Mouse (Mus musculus) CD4-positive, CD25-positive, alpha-beta regulatory T cell, adult 4 months (primary cell): ENCODE data around the gene Upk3b. TPM values are rescaled to one million over a fixed set of nuclear protein-coding genes. Genes with fewer than 3 reads are reported as not detected.

Source experiments
- ATAC-seq: one replicate; pipeline ENCODE4 v1.8.0; 2017
- polyA plus RNA-seq, 2 experiments: library from polyadenylated mRNA; unstranded; fragments of 100-300 nt; shearing (Covaris generic); gene quantifications; one replicate each; pipeline ENCODE4 v1.2.1; 2017

Gene Upk3b
- polyA plus RNA-seq, 2 experiments from 2014 or later: not detected

- ATAC-seq: no peak
Measured at GRCm38 (mm10) chr5:136076284-136076683, 38.0 kb downstream of the Upk3b start.

GRCm38 (mm10) chr5:136077001-136077550, 38.8 kb downstream of the Upk3b start:
- no peak for ATAC-seq

DNA sequence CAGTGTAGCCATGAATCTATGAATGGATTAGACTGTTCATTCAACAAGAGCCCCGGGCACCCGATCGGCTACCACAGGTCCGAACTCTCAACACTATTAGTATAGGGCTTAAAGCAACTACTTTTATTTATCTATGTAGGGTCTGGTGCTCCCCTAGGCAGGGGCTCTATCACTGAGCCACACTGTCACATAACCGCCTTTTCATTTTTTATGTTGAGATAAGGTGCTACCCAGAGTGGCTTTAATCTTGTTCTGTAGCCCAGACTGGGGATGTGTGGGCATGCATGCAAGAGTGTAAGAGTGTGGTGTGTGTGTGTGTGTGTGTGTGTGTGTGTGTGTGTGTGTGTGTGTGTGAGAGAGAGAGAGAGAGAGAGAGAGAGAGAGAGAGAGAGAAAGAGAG, 39.8 kb downstream of the Upk3b start:
- no peak for ATAC-seq

DNA sequence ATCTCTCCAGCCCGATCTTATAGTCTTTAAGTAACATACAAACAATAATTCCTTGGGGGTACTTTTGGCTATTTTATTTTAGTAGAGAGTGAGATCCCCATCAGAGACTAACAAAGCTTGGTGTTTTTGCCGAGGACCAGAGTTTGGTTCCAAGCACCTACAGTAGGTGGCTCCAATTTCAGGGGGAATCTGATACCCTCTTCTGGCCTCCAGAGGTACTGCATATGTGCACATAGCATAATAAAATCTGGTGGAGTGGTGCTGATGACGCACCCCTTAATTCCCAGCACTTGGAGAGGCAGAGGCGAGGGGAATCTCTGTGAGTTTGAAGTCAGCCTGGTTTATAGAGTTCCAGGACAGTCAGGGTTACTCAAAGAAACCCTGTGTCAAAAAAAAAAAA, 44.0 kb downstream of the Upk3b start:
- no peak for ATAC-seq

GRCm38 (mm10) chr5:136083669-136084107, 45.4 kb downstream of the Upk3b start, which contains the start of gene Rasa4:
Gene Rasa4 (plus strand): TSS chr5:136083916.
- peak; percentile 100 for ATAC-seq

DNA sequence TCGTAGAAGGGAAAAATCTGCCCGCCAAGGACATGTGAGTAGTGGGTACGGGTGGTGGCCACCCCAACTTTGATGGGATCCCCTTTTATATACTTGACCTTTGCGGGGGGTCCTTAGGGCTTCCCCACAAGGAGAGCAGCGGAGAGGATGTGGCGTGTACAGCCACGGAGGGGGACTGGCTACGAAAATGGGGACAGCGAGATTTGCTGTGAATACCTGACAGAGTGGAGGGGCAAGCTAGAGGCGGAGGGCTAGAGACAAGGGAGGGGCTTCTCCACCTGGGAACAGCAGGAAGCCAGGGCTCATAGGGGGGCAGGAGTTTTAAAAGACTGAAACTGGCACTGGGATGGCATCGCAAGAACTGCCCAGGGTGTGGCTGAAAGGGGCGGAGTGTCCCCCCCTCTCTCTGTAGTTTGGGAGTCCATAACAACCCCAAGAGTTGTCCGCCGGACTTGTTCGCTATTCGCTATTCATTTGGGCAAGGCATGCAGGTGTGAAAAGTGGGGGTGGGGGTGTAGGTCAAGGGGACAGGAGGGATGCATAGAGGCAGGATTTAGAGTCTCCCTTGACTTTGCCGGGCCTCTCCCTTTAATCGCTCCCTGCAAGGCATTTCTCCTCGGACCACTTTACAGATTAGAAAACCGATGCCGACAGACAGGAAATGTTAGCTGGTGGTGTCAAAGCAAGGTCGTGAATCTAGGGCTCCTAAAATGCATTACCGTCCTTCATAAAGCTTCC, 46.0 kb downstream of the Upk3b start:
- peak; percentile 46 for ATAC-seq

GRCm38 (mm10) chr5:136084891-136085651, 46.8 kb downstream of the Upk3b start:
- ATAC-seq: no peak

- ATAC-seq: no peak
Measured at GRCm38 (mm10) chr5:136086290-136086689, 48.0 kb downstream of the Upk3b start.

DNA sequence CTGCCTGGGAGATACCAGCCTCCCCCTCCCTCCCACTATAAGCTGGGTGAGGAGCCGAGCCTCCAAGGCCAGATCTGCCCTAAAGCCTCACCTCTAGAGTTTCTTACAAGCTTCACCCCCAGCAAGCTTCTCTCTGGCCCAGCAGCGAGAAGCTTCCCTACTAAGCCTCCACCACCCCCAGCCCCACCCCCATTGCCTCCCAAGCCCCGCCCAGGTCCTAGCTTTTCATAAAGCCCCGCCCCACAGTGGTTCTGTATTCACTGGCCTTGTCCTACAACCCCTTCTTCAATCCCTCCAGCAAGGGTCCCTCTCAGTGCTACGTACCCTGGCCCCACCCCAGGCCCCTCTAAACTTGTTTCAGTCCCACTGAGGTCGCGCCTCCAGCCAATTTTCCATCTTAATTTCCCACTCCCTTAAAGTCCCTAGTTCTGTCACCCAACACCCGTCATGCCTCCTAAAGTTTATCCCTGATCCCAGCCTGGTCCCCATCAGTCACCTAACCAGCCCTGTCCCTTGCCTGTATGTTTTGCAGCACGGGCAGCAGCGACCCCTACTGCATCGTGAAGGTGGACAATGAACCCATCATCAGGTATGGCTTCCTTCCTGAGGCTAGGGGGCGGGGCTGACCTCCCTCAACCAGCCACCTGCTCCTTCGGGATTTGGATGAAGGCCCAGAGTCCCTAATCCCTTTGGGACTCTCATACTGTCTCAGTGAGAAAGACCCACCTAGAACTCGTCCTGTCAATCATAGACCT, 50.7 kb downstream of the Upk3b start:
- ATAC-seq: no peak

DNA sequence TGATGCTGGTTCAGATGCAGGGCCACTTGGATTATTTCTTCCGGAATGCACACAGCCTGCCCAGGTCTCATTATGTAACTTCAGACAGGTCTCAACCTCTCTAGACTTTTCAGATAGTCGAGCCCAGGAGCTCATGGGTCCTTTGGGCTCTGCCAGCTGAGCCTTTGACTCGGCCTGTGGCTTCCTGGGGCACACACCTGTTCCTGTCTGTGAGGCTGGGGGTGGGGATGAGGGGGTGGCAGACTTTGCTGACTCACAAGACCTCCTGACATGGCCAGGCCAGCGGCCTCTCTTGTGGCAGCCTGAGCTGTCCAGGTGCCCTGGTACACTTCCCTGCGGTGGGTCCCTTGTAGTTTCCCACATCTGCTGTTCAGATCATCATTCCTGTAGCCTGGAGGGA, 53.6 kb downstream of the Upk3b start:
- ATAC-seq: no peak

GRCm38 (mm10) chr5:136094249-136095010, 56.1 kb downstream of the Upk3b start:
- ATAC-seq: no peak

GRCm38 (mm10) chr5:136095089-136095488, 56.8 kb downstream of the Upk3b start:
- no peak for ATAC-seq

Other genes starting within 250 kb of the Upk3b start
- not detected for gene Srrm3, start 231.6 kb upstream of the Upk3b start, polyA plus RNA-seq
- 1 to 10 TPM in 1 of 2 experiments, not detected in 1; 1.3 TPM for gene Hspb1, start 150.6 kb upstream of the Upk3b start, polyA plus RNA-seq
- 10 to 100 TPM; 29.6 to 47.8 TPM for gene Ywhag, start 103.9 kb upstream of the Upk3b start, polyA plus RNA-seq
- 1 to 10 TPM; 1.3 to 2.3 TPM for gene Ssc4d, start 64.0 kb upstream of the Upk3b start, polyA plus RNA-seq
- gene Zp3, start 58.4 kb upstream of the Upk3b start, polyA plus RNA-seq: not detected
- 10 to 100 TPM in 1 of 2 experiments, 1 to 10 TPM in 1; 7.9 to 14.1 TPM for gene Dtx2, start 43.7 kb upstream of the Upk3b start, polyA plus RNA-seq
- not detected for gene Upk3bl, start 16.0 kb downstream of the Upk3b start, polyA plus RNA-seq
- gene Rasa4, start 45.4 kb downstream of the Upk3b start, polyA plus RNA-seq: 1 to 10 TPM; 1.7 to 2.8 TPM
- 100 to 1,000 TPM; 119 to 120 TPM for gene Polr2j, start 78.1 kb downstream of the Upk3b start, polyA plus RNA-seq
- gene Lrwd1, start 97.6 kb downstream of the Upk3b start, polyA plus RNA-seq: 10 to 100 TPM; 26.1 to 58.9 TPM
- gene Alkbh4, start 97.7 kb downstream of the Upk3b start, polyA plus RNA-seq: 10 to 100 TPM; 54.7 to 96.4 TPM
- gene Orai2, start 132.2 kb downstream of the Upk3b start, polyA plus RNA-seq: 10 to 100 TPM; 42.9 to 80.7 TPM
- 10 to 100 TPM; 31.0 to 49.0 TPM for gene Prkrip1, start 160.5 kb downstream of the Upk3b start, polyA plus RNA-seq
- gene Sh2b2, start 208.1 kb downstream of the Upk3b start, polyA plus RNA-seq: under 1 TPM in 1 of 2 experiments, not detected in 1; 0.15 TPM